Mouse (Mus musculus): ENCODE measurements around the gene Slc35d2. TPM values are rescaled to one million over a fixed set of nuclear protein-coding genes. Genes with fewer than 3 reads are reported as not detected.
A peak's percentile ranks its signal among the peaks of the same experiment; 100 is the strongest.

Slc35d2 gene
- polyA plus RNA-seq, 1 experiment from 2014 or later: 4.0 TPM

DNA sequence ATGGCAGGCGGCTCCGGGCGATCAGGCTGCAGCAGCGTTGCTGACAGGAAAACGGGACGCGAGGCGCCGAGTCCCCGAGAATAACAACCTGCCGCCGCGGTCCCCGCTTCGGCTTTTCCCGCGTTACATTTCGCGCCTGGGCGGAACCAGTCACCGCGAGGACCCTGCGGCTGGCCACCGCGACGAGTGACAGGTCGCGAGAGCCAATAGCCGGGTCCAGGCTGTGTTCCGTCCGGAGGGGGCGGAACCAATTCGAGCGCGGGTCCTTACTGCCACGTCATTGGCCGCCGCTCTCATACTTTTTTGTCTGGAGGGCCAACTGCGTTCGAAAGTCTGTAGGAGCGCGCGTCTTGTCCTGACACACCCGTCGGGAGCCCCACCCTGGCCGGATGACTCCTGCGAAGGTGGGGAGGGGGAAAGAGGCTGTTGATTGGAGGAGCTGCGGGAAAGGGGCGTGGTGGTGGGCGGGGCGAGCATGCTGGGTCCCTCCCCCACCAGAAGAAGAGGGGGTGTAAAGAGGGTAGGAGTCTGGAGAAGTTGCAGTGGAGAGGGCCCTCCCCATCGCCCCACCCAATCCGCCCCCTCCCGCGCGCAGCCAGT lies 24.0 kb upstream of the Slc35d2 start, which contains the start of gene Zfp367:
Zfp367 (minus strand) TSS at position 120 of the 600 bp plus-strand sequence.
- Histone ChIP-seq H3K4me2 (replicated peaks) (peak within 1 kb of the TSS; percentile 93), H3K27ac (peak within 1 kb of the TSS; percentile 72), H3K27me3 (replicated peaks) (no peaks in the 10 kb centered on the region), H3K36me3 (no peaks in the 10 kb centered on the region), H3K9me3 (no peaks in the 10 kb centered on the region), H3K4me1 (peaks cover 20% of the 10 kb centered on the region; the same call in 1 of the 2 replicates), H3K4me3 (peak within 1 kb of the TSS; percentile 90), H3K9ac (peak within 1 kb of the TSS; percentile 75)
- WGBS: under 1% methylated on average over 56 of the region's 56 CpGs
- ATAC-seq (ENCODE audit: low FRiP score, low read depth): peak; percentile 98

DNA sequence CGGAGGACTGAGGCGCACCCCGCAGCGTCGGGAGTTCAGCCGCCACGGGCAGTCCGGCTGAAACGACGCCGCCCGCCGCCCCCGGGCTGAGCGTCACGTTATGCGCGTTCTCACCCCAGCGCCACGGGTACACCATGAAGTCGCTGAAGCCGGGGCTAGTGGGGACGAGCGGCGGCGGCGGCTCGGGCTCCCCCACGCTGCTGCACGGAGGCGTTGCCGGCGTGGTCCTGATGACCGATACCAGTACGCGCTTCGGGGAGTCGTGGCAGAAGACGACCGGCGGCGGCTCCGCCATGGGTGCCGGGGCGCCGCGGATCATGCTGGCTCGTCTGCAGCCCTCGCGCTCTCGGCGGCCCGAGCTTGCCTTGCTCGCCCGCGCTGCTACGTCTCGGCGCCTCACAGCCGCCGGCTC lies 23.5 kb upstream of the Slc35d2 start:
- peak; percentile 63 for ATAC-seq (ENCODE audit: low FRiP score, low read depth)
- peaks cover 20% of the 10 kb centered on the region; the same call in 1 of the 2 replicates for H3K4me1 ChIP-seq
- WGBS: 1% methylated on average over 61 of the region's 61 CpGs

DNA sequence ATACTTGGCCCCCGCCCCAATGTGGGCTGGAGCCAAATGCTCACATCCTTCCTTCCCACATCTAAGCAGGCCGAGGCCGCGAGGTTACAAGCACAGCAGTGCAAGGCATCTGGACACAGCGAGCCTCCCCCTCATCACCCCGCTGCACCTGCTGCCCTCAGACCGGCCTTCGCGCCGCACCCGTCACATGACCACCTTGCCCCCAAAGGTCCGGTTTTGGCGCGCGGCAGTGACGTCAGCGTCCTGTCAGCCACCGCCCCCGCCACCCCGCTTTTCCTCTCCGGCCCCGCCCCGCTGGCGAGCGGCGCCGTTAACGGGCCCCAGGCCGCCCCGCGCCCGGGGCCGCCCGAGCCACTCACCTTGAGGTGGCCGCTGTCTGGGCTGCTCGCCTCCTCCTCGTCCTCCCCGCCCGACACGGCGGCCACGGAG lies 23.1 kb upstream of the Slc35d2 start:
- Histone ChIP-seq H3K4me1 (peaks cover 20% of the 10 kb centered on the region; the same call in 1 of the 2 replicates), H3K9me3 (no peaks in the 10 kb centered on the region), H3K4me2 (replicated peaks) (peak overlapping the region; percentile 93), H3K27ac (peak overlapping the region; percentile 72; the same call in 1 of the 2 replicates), H3K27me3 (replicated peaks) (no peaks in the 10 kb centered on the region), H3K4me3 (peak overlapping the region; percentile 90), H3K9ac (peak overlapping the region; percentile 75), H3K36me3 (no peaks in the 10 kb centered on the region)
- peak; percentile 43 for ATAC-seq (ENCODE audit: low FRiP score, low read depth)
- under 1% methylated on average over 27 of the region's 42 CpGs for WGBS

More for the DNA sequence above, 23.5 kb upstream of the Slc35d2 start:
- H3K36me3 ChIP-seq: no peaks in the 10 kb centered on the region
- no peaks in the 10 kb centered on the region for H3K9me3 ChIP-seq
- H3K27me3 ChIP-seq (replicated peaks): no peaks in the 10 kb centered on the region
- peak overlapping the region; percentile 75 for H3K9ac ChIP-seq
- H3K27ac ChIP-seq: peak overlapping the region; percentile 72
- H3K4me2 ChIP-seq (replicated peaks): peak overlapping the region; percentile 93
- H3K4me3 ChIP-seq: peak overlapping the region; percentile 90

DNA sequence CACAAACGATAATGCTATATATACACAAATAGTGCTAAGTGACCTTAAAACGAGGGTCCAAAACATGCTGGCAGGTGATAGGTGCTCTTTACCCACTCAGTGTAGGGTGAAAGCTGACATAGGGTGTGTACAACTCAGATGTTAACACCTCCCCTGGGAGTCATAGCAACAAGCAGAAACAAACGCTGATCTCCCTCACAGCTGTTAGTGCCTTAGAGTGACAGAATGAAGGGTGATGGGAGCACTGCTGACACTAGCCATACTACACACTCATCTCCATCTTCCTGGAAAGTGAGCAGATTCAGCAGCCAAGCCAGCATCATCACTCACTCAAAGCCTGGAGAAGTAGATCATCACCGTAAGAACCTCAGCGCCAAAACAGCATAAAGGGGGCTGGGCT lies 21.0 kb upstream of the Slc35d2 start:
- no peak overlapping the region for H3K4me3 ChIP-seq
- peak overlapping the region; percentile 27 for H3K4me2 ChIP-seq (replicated peaks)
- 72% methylated on average over 5 of the region's 5 CpGs for WGBS
- no peaks in the 10 kb centered on the region for H3K9me3 ChIP-seq
- no peaks in the 10 kb centered on the region for H3K27me3 ChIP-seq (replicated peaks)
- H3K9ac ChIP-seq: no peak overlapping the region
- no peaks in the 10 kb centered on the region for H3K36me3 ChIP-seq
- peaks cover 20% of the 10 kb centered on the region; the same call in 1 of the 2 replicates for H3K4me1 ChIP-seq
- H3K27ac ChIP-seq: no peak overlapping the region
- no peak for ATAC-seq (ENCODE audit: low FRiP score, low read depth)

DNA sequence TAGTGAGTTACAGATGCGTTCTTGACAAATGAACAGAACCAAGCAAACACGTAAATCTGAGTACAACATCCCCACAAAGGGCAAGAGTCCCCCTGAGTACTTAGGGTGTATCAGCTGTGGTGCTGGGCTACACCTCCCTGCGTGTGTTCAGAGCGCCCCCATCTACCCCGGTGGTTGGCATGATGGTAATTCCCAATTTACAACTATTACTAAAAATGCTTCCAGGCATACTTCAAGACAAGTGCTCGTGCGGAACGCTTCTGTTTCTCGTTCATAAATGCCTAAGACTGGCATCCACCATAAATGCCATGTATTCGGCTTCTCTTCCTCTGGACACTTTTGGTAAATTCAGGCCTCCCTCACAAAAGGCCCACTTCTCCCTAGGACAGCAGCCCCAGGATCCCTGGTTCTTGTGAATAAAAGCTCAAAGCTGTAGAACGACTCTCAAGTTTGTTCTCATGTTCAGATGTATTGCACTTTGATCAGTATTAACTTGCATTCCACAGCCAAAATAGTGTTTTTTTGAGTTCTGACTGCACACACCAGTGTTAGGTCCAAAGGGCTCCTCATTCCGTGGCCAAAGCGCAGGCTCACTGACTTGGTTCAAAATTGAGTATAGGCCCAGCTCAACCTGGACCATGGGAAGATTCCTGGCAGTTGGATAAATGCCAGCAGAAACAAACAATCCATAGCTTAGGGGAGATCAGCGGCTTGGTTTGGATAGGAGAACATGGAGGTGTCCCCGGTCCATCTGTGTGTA lies 628 bp upstream of the Slc35d2 start:
- H3K4me3 ChIP-seq: peak overlapping the region; percentile 47
- no peaks in the 10 kb centered on the region for H3K9me3 ChIP-seq
- H3K27me3 ChIP-seq (replicated peaks): no peaks in the 10 kb centered on the region
- peak overlapping the region; percentile 64; the same call in 1 of the 2 replicates for H3K9ac ChIP-seq
- H3K27ac ChIP-seq: no peak overlapping the region
- peak; percentile 87 for ATAC-seq (ENCODE audit: low FRiP score, low read depth)
- peak overlapping the region; percentile 84 for H3K4me2 ChIP-seq (replicated peaks)
- WGBS: 42% methylated on average over 15 of the region's 15 CpGs
- H3K36me3 ChIP-seq: peaks cover under 1% of the 10 kb centered on the region; the same call in 1 of the 2 replicates
- H3K4me1 ChIP-seq: 0 out of 2 replicates have a peak, but pooled peaks cover 5% of the 10 kb centered on the region

DNA sequence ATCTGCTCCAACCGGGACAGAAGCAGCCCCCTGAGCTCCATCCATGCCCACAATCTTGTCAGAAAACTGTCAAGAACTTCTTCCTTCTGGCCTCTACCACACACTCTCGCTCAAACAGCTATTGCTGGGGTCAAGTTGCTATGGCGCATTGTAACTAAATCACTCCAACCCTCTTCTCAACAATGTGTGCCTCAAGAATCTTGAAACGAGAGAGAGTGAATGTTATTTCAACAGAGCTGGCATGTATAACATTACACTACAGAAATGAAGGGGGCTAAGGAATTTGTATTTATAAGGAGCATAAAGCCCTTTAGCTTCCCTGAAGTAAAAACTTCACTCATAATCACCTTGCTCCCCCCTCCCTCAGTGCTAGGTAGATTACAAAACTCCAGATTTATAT lies 2.9 kb downstream of the Slc35d2 start:
- H3K4me2 ChIP-seq (replicated peaks): no peak overlapping the region
- no peak overlapping the region for H3K27ac ChIP-seq
- H3K9me3 ChIP-seq: peaks cover 9% of the 10 kb centered on the region; the same call in 1 of the 2 replicates
- WGBS: 64% methylated on average over 4 of the region's 4 CpGs
- no peaks in the 10 kb centered on the region for H3K27me3 ChIP-seq (replicated peaks)
- H3K36me3 ChIP-seq: no peaks in the 10 kb centered on the region
- H3K9ac ChIP-seq: no peak overlapping the region
- 0 out of 2 replicates have a peak, but pooled peaks cover 5% of the 10 kb centered on the region for H3K4me1 ChIP-seq
- ATAC-seq (ENCODE audit: low FRiP score, low read depth): no peak
- H3K4me3 ChIP-seq: no peak overlapping the region

DNA sequence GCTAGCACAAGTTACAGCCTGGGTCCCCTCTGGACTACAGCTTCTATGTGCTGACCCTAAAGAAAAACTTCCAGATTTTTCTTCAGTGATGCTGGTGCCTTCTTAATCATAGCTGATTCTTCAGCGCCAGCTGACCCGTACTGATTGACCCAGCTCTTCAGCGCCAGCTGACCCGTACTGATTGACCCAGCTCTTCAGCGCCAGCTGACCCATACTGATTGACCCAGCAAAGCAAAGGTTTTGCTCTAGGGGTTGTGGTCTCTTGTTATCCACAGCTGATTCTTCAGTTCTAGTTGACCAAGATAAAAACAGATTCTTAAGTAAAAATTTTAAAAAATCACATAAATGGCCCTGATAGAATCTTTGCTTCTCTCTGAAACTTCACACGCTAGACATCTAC lies 4.3 kb downstream of the Slc35d2 start:
- Histone ChIP-seq H3K9ac (no peak overlapping the region), H3K27ac (no peak overlapping the region), H3K36me3 (no peaks in the 10 kb centered on the region), H3K9me3 (peaks cover 9% of the 10 kb centered on the region; the same call in 1 of the 2 replicates), H3K4me1 (0 out of 2 replicates have a peak, but pooled peaks cover 5% of the 10 kb centered on the region), H3K4me2 (replicated peaks) (no peak overlapping the region), H3K4me3 (no peak overlapping the region), H3K27me3 (replicated peaks) (no peaks in the 10 kb centered on the region)
- WGBS: 93% methylated on average over 6 of the region's 6 CpGs
- ATAC-seq (ENCODE audit: low FRiP score, low read depth): no peak

DNA sequence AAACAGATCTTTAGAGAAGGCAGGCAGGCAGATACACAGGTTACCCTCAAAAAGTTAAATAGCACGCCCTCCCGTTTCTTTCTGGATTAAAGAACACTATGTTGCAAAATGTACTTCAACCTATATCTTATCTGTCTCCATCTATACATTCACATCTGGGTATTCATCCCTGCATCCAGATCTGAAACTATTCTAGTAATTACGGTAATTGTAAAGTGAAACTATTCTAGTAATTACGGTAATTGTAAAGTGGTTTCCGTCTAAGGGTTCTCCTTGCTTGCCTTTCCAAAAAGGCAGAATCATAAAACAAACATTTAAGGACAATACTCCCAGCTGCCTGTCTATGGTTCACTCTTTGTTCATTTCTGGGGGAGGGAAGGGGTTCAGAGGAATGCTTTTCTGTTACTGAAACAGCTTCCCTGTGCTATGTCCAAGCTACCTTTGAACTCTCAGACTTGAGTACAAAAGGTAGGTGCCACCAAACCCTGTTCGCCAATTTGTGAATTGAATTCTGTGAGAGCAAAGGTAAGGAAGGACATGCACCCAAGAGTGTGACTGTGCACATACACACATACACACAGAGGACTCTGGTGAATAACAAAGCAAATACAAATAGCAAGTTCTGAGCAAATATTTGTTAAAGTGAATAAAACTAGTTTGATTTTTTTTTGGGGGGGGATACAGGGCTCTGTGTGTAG lies 5.5 kb downstream of the Slc35d2 start:
- peaks cover 9% of the 10 kb centered on the region; the same call in 1 of the 2 replicates for H3K9me3 ChIP-seq
- H3K27ac ChIP-seq: no peak overlapping the region
- H3K4me1 ChIP-seq: no peaks in the 10 kb centered on the region
- no peak overlapping the region for H3K4me2 ChIP-seq (replicated peaks)
- no peak for ATAC-seq (ENCODE audit: low FRiP score, low read depth)
- H3K9ac ChIP-seq: no peak overlapping the region
- 27% methylated on average over 6 of the region's 6 CpGs for WGBS
- H3K4me3 ChIP-seq: no peak overlapping the region
- no peaks in the 10 kb centered on the region for H3K27me3 ChIP-seq (replicated peaks)
- no peaks in the 10 kb centered on the region for H3K36me3 ChIP-seq

DNA sequence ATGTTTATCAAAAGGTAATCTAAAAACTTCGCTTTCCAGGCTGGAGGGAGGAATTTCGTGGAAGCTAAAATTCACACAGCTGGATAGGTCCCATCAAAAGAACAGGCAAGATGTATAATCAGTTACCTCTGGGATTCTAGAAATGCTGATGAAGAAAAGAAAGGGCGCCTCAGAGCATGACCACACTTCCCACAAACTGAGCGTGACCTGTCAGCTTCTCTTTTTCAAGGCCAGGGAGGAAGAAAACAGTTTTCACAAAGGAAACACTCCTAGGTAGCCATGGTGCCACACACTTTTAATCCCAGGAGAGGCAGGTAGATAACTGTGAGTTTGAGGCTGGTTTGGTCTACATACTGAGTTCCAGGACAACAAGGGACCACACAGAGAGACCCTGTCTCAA lies 8.4 kb downstream of the Slc35d2 start:
- H3K27me3 ChIP-seq (replicated peaks): no peaks in the 10 kb centered on the region
- H3K4me1 ChIP-seq: no peaks in the 10 kb centered on the region
- ATAC-seq (ENCODE audit: low FRiP score, low read depth): no peak
- peaks cover 9% of the 10 kb centered on the region; the same call in 1 of the 2 replicates for H3K9me3 ChIP-seq
- 61% methylated on average over 4 of the region's 4 CpGs for WGBS
- H3K9ac ChIP-seq: no peak overlapping the region
- H3K4me2 ChIP-seq (replicated peaks): no peak overlapping the region
- H3K36me3 ChIP-seq: no peaks in the 10 kb centered on the region
- no peak overlapping the region for H3K27ac ChIP-seq
- H3K4me3 ChIP-seq: no peak overlapping the region

DNA sequence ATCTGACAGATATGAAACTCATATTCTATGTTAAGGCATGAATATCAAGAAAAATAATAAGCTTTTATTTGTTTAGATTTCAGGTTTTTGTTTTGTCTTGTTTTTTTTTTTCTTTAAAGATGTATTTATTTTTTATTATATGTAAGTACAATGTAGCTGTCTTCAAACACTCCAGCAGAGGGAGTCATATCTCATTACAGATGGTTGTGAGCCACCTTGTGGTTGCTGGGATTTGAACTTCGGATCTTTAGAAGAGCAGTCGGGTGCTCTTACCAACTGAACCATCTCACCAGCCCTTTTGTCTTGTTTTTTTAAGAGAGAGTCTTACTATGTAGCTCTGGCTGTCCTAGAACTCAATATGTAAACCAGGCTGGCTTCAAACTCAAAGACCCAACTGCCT lies 11.7 kb downstream of the Slc35d2 start:
- Histone ChIP-seq H3K9ac (no peak overlapping the region), H3K9me3 (no peaks in the 10 kb centered on the region), H3K27ac (no peak overlapping the region), H3K4me2 (replicated peaks) (no peak overlapping the region), H3K4me3 (no peak overlapping the region), H3K4me1 (no peaks in the 10 kb centered on the region), H3K36me3 (no peaks in the 10 kb centered on the region), H3K27me3 (replicated peaks) (no peaks in the 10 kb centered on the region)
- ATAC-seq (ENCODE audit: low FRiP score, low read depth): no peak
- 52% methylated on average over 2 of the region's 2 CpGs for WGBS

DNA sequence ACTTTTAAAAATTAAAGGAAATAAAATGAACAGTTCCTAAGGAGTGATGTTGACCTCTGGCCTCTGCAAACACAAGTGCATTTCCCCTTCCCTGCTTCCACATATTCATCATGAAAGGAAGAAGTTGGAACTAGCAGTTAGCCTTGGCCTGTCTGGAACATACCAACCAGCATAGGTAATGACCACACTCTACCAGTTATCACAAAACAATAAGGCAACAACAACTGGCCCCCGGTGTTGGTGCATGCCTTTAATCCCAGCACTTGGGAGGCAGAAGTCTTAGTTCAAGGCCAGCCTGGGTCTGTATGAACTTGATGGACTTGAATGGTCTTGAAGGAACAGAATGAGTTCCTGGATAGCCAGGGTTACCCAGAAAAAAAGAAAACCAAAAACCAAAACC lies 18.7 kb downstream of the Slc35d2 start:
- no peaks in the 10 kb centered on the region for H3K9me3 ChIP-seq
- ATAC-seq (ENCODE audit: low FRiP score, low read depth): no peak
- 100% methylated on average over 1 of the region's 1 CpGs for WGBS
- H3K4me1 ChIP-seq: peaks cover 14% of the 10 kb centered on the region
- H3K27me3 ChIP-seq (replicated peaks): no peaks in the 10 kb centered on the region
- no peak overlapping the region for H3K9ac ChIP-seq
- H3K27ac ChIP-seq: no peak overlapping the region
- H3K4me2 ChIP-seq (replicated peaks): no peak overlapping the region
- no peaks in the 10 kb centered on the region for H3K36me3 ChIP-seq
- H3K4me3 ChIP-seq: no peak overlapping the region

DNA sequence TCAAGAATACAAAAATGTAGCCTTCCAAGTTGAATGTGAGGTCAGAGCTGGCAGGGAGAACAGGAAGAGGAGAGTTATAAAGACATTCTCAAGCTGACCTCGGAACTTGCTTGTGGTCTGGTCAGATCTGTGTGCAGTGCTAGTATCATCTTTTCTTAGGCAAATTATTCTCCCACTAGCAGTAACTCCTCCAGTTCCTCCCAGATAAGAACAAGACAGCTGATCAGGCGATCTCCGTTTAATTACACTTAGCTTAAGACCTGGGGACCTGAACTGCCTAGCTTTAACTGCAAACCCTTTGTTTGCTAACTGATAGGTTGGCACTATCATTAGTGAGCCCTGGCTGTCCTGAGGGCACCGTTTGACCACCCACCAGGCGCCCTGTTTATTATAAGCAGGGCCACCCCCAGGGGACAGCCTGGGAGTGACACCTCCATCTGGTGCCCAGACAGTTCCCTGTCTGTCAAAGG lies 20.8 kb downstream of the Slc35d2 start:
- WGBS: 13% methylated on average over 5 of the region's 5 CpGs
- Histone ChIP-seq H3K9me3 (no peaks in the 10 kb centered on the region), H3K4me3 (no peak overlapping the region), H3K27me3 (replicated peaks) (no peaks in the 10 kb centered on the region), H3K4me2 (replicated peaks) (peak overlapping the region; percentile 26), H3K27ac (0 out of 2 replicates have a peak overlapping the region, but pooled peaks have one; percentile 27), H3K36me3 (no peaks in the 10 kb centered on the region), H3K4me1 (peaks cover 14% of the 10 kb centered on the region), H3K9ac (no peak overlapping the region)
- peak; percentile 80 for ATAC-seq (ENCODE audit: low FRiP score, low read depth)

All from neural tube, embryonic 12.5 days (tissue).